Mouse (Mus musculus) embryonic facial prominence, embryonic 13.5 days (tissue): ENCODE data around the gene Gm3183. TPM values are rescaled to one million over a fixed set of nuclear protein-coding genes. Genes with fewer than 3 reads are reported as not detected.
"Not testable (repeated sequence)": the region's sequence is repeated elsewhere in the genome, so short reads cannot be mapped to it uniquely, and the experiment has no call there.

Experiments used
- ATAC-seq: fragments of 200-750 bp; cut with Nextera tagmentation; 2 replicates; pipeline ENCODE4 v1.8.0; 2017; ENCODE audit warnings: low read depth; ENCODE audit not compliant: insufficient number of reproducible peaks, insufficient read depth, low FRiP score, low TSS enrichment
- H3K27ac ChIP-seq: fragments of 300-500 bp; sonication (generic); 2 replicates; pipeline ENCODE4 v1.5.1; 2015; ENCODE audit warnings: moderate library complexity, mild to moderate bottlenecking, inconsistent platforms
- H3K27me3 ChIP-seq: fragments of 300-500 bp; sonication (generic); 2 replicates; pipeline ENCODE4 v1.6.1; 2015; ENCODE audit warnings: mild to moderate bottlenecking, inconsistent platforms
- H3K36me3 ChIP-seq: fragments of 300-500 bp; sonication (generic); 2 replicates; pipeline ENCODE4 v1.6.1; 2015; ENCODE audit warnings: mild to moderate bottlenecking, inconsistent platforms
- H3K4me1 ChIP-seq: fragments of 300-500 bp; sonication (generic); 2 replicates; pipeline ENCODE4 v1.6.1; 2015; ENCODE audit warnings: inconsistent platforms
- H3K4me2 ChIP-seq: fragments of 300-500 bp; sonication (generic); 2 replicates; pipeline ENCODE4 v1.6.1; 2015; ENCODE audit warnings: moderate library complexity, mild to moderate bottlenecking, inconsistent platforms
- H3K4me3 ChIP-seq: fragments of 300-500 bp; sonication (generic); 2 replicates; pipeline ENCODE4 v1.5.1; 2015; ENCODE audit warnings: mild to moderate bottlenecking, inconsistent platforms
- H3K9ac ChIP-seq: fragments of 300-500 bp; sonication (generic); 2 replicates; pipeline ENCODE4 v1.6.1; 2015; ENCODE audit warnings: mild to moderate bottlenecking, inconsistent platforms
- H3K9me3 ChIP-seq: fragments of 300-500 bp; sonication (generic); 2 replicates; pipeline ENCODE4 v1.6.1; 2016; ENCODE audit warnings: inconsistent platforms
- WGBS: fragments of 180-500 bp; shearing (Covaris S2); methylation state at CpG from one replicate; pipeline ENCODE4 v1.1.7; 2015; ENCODE audit warnings: mixed read lengths; 5-methylcytosine and 5-hydroxymethylcytosine counted together
- polyA plus RNA-seq: library from polyadenylated mRNA; unstranded; fragments of >200 nt; fragmentation: Nextera tagmentation; extraction: Ambion mirVana; gene quantifications from 2 replicates; pipeline ENCODE4 v1.2.1, GENCODE M21; 2015

Gm3183 gene
- not detected in 2 replicates for polyA plus RNA-seq

DNA sequence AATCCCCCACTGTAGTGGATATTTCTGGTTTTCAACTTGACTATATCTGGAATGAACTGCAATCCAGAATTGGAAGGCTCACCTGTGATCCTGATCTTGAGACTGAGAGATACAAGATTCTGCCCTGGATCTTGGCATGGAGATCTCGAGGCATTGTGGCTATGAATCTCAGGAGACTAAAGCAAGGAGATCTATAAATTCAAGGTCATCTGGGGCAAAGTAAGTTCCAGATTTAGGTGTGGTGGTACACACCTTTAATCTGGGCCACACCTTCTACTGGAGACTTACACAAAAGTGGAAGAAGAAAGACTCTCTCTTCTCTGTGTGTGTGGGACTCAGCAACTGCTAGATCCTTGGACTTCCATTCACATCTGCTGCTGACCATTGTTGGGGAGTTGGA, at the start of gene Gm3183:
Gene Gm3183 (plus strand): TSS at position 301 of the 400 bp plus-strand sequence.
- no CpG with 5 or more reads among the region's 1 CpGs for WGBS
- not testable (repeated sequence) for H3K9ac ChIP-seq, H3K27ac ChIP-seq, H3K4me2 ChIP-seq, H3K4me1 ChIP-seq, H3K9me3 ChIP-seq, H3K27me3 ChIP-seq, H3K4me3 ChIP-seq, H3K36me3 ChIP-seq, ATAC-seq

Other genes starting within 250 kb of the Gm3183 start
- gene Gm3147, start 249.1 kb upstream of the Gm3183 start, polyA plus RNA-seq = not detected in 2 replicates
- not detected in 2 replicates for gene Gm6509, start 241.5 kb upstream of the Gm3183 start, polyA plus RNA-seq
- gene Gm6205, start 217.1 kb upstream of the Gm3183 start, polyA plus RNA-seq = not detected in 2 replicates
- not detected in 2 replicates for gene Gm6367, start 123.2 kb downstream of the Gm3183 start, polyA plus RNA-seq
- gene Gm7942, start 241.5 kb downstream of the Gm3183 start, polyA plus RNA-seq = not detected in 2 replicates